Mouse (Mus musculus) forebrain, embryonic 14.5 days (tissue): ENCODE results near the gene Brd2. TPM values are rescaled to one million over a fixed set of nuclear protein-coding genes. Genes with fewer than 3 reads are reported as not detected.
"Not testable (repeated sequence)": the region's sequence is repeated elsewhere in the genome, so short reads cannot be mapped to it uniquely, and the experiment has no call there.

Experiments
- ATAC-seq: fragments of 200-750 bp; cut with Nextera tagmentation; 2 replicates; pipeline ENCODE4 v1.8.0; 2017; ENCODE audit warnings: mild to moderate bottlenecking, moderate library complexity
- DNase-seq: peaks from one replicate; pipeline ENCODE4 v3.0.0-alpha.2; 2015; ENCODE audit warnings: low spot score
- H3K27ac ChIP-seq: fragments of 300-500 bp; sonication (generic); 2 replicates; pipeline ENCODE4 v1.5.1; 2014; ENCODE audit warnings: low read depth, mild to moderate bottlenecking, control low read depth, low read length, moderate library complexity
- H3K27me3 ChIP-seq: fragments of 300-500 bp; sonication (generic); replicated peaks from 2 replicates; pipeline ENCODE4 v1.6.1; 2014; ENCODE audit warnings: low read length, control low read depth, mixed read lengths; ENCODE audit not compliant: control insufficient read depth, insufficient read depth
- H3K36me3 ChIP-seq: fragments of 300-500 bp; sonication (generic); 2 replicates; pipeline ENCODE4 v1.6.1; 2014; ENCODE audit warnings: low read length, control low read depth; ENCODE audit not compliant: control insufficient read depth, insufficient read depth
- H3K4me1 ChIP-seq: fragments of 300-500 bp; sonication (generic); 2 replicates; pipeline ENCODE4 v1.6.1; 2014; ENCODE audit warnings: antibody characterized with exemption, low read length, control low read depth; ENCODE audit not compliant: control insufficient read depth, insufficient read depth
- H3K4me2 ChIP-seq: fragments of 300-500 bp; sonication (generic); 2 replicates; pipeline ENCODE4 v1.6.1; 2014; ENCODE audit warnings: mild to moderate bottlenecking, control low read depth, low read length
- H3K4me3 ChIP-seq: fragments of 300-500 bp; sonication (generic); 2 replicates; pipeline ENCODE4 v1.5.1; 2014; ENCODE audit warnings: low read depth, low read length, control low read depth
- H3K9ac ChIP-seq: fragments of 300-500 bp; sonication (generic); 2 replicates; pipeline ENCODE4 v1.6.1; 2014; ENCODE audit warnings: mild to moderate bottlenecking, low read length, control low read depth, moderate library complexity
- H3K9me3 ChIP-seq: fragments of 300-500 bp; sonication (generic); replicated peaks from 2 replicates; pipeline ENCODE4 v1.6.1; 2016; ENCODE audit warnings: low read length, control low read depth, mixed read lengths; ENCODE audit not compliant: control insufficient read depth
- WGBS: fragments of 180-500 bp; shearing (Covaris S2); extraction: QIAGEN DNeasy Blood & Tissue Kit; methylation state at CpG from one replicate; pipeline ENCODE4 v1.1.7; 2014; 5-methylcytosine and 5-hydroxymethylcytosine counted together
- polyA plus RNA-seq: library from polyadenylated mRNA; unstranded; fragments of >200 nt; fragmentation: Nextera tagmentation; extraction: Ambion mirVana; gene quantifications from 2 replicates; pipeline ENCODE4 v1.2.1, GENCODE M21; 2014

The Brd2 gene
- polyA plus RNA-seq, 1 experiment from 2014 or later: 118 TPM

GRCm38 (mm10) chr17:34144960-34145371 is 22.5 kb upstream of the Brd2 start:
- no peak overlapping the region for H3K4me3 ChIP-seq
- DNase-seq (no peak), ATAC-seq (no peak)
- H3K27ac ChIP-seq: no peak overlapping the region
- no peaks in the 10 kb centered on the region for H3K4me1 ChIP-seq
- 69% methylated on average over 3 of the region's 3 CpGs for WGBS
- H3K4me2 ChIP-seq: no peak overlapping the region
- H3K9ac ChIP-seq: no peak overlapping the region
- H3K36me3 ChIP-seq: no peaks in the 10 kb centered on the region
- peaks cover 16% of the 10 kb centered on the region for H3K27me3 ChIP-seq
- H3K9me3 ChIP-seq: no peaks in the 10 kb centered on the region

- DNase-seq, ATAC-seq, H3K9ac ChIP-seq, H3K4me3 ChIP-seq, H3K9me3 ChIP-seq, H3K4me2 ChIP-seq, H3K36me3 ChIP-seq, H3K27ac ChIP-seq, H3K4me1 ChIP-seq: not testable (repeated sequence)
- 89% methylated on average over 3 of the region's 4 CpGs for WGBS
- H3K27me3 ChIP-seq: peaks cover 23% of the 10 kb centered on the region
Observed at GRCm38 (mm10) chr17:34144221-34144620, 21.8 kb upstream of the Brd2 start.

- peaks cover 31% of the 10 kb centered on the region for H3K27me3 ChIP-seq
- H3K36me3 ChIP-seq: no peaks in the 10 kb centered on the region
- no peak overlapping the region for H3K9ac ChIP-seq
- H3K4me1 ChIP-seq: no peaks in the 10 kb centered on the region
- no peak for ATAC-seq
- H3K27ac ChIP-seq: no peak overlapping the region
- no peak for DNase-seq
- H3K9me3 ChIP-seq: no peaks in the 10 kb centered on the region
- H3K4me3 ChIP-seq: no peak overlapping the region
- H3K4me2 ChIP-seq: no peak overlapping the region
- WGBS: 68% methylated on average over 5 of the region's 5 CpGs
Observed at GRCm38 (mm10) chr17:34143461-34143860, 21.0 kb upstream of the Brd2 start.

GRCm38 (mm10) chr17:34143033-34143432 is 20.6 kb upstream of the Brd2 start, which contains the start of gene H2-DMb2:
Gene H2-DMb2, plus strand, starts transcription at chr17:34143307.
- Histone ChIP-seq H3K9me3 (no peaks in the 10 kb centered on the region), H3K27ac (no peak within 1 kb of the TSS), H3K4me3 (no peak within 1 kb of the TSS), H3K4me2 (no peak within 1 kb of the TSS), H3K27me3 (peaks cover 35% of the 10 kb centered on the region), H3K9ac (no peak within 1 kb of the TSS), H3K36me3 (no peaks in the 10 kb centered on the region), H3K4me1 (no peaks in the 10 kb centered on the region)
- ATAC-seq (no peak), DNase-seq (no peak)
- WGBS: 41% methylated on average over 7 of the region's 7 CpGs

- H3K27me3 ChIP-seq: peaks cover 38% of the 10 kb centered on the region
- ATAC-seq (no peak), DNase-seq (no peak)
- no peaks in the 10 kb centered on the region for H3K4me1 ChIP-seq
- H3K36me3 ChIP-seq: no peaks in the 10 kb centered on the region
- no peak overlapping the region for H3K9ac ChIP-seq
- no peak overlapping the region for H3K4me2 ChIP-seq
- 90% methylated on average over 7 of the region's 7 CpGs for WGBS
- no peak overlapping the region for H3K27ac ChIP-seq
- H3K9me3 ChIP-seq: no peaks in the 10 kb centered on the region
- no peak overlapping the region for H3K4me3 ChIP-seq
Observed at GRCm38 (mm10) chr17:34142456-34143010, 20.1 kb upstream of the Brd2 start.

GRCm38 (mm10) chr17:34141448-34141847 is 19.0 kb upstream of the Brd2 start:
- no peaks in the 10 kb centered on the region for H3K4me1 ChIP-seq

GRCm38 (mm10) chr17:34140240-34140639 is 17.8 kb upstream of the Brd2 start:
- H3K36me3 ChIP-seq: no peaks in the 10 kb centered on the region
- no peak for DNase-seq
- H3K4me2 ChIP-seq: no peak overlapping the region
- peaks cover 41% of the 10 kb centered on the region for H3K27me3 ChIP-seq
- no peaks in the 10 kb centered on the region for H3K9me3 ChIP-seq
- H3K27ac ChIP-seq: no peak overlapping the region
- no peak overlapping the region for H3K4me3 ChIP-seq
- no peaks in the 10 kb centered on the region for H3K4me1 ChIP-seq
- no peak for ATAC-seq
- 14% methylated on average over 5 of the region's 5 CpGs for WGBS
- H3K9ac ChIP-seq: no peak overlapping the region

More at GRCm38 (mm10) chr17:34141448-34141847, 19.0 kb upstream of the Brd2 start:
- Histone ChIP-seq H3K4me2 (no peak overlapping the region), H3K27me3 (peaks cover 41% of the 10 kb centered on the region), H3K36me3 (no peaks in the 10 kb centered on the region), H3K27ac (no peak overlapping the region), H3K9ac (no peak overlapping the region), H3K9me3 (no peaks in the 10 kb centered on the region), H3K4me3 (no peak overlapping the region)
- DNase-seq: no peak
- WGBS: 47% methylated on average over 4 of the region's 4 CpGs
- no peak for ATAC-seq

GRCm38 (mm10) chr17:34139416-34139815 is 17.0 kb upstream of the Brd2 start:
- peaks cover 41% of the 10 kb centered on the region for H3K27me3 ChIP-seq
- DNase-seq: peak; percentile 38
- peak overlapping the region; percentile 14 for H3K4me3 ChIP-seq
- peak overlapping the region; percentile 21; the same call in 1 of the 2 replicates for H3K9ac ChIP-seq
- H3K4me2 ChIP-seq: peak overlapping the region; percentile 46
- H3K9me3 ChIP-seq: no peaks in the 10 kb centered on the region
- H3K4me1 ChIP-seq: no peaks in the 10 kb centered on the region
- H3K27ac ChIP-seq: no peak overlapping the region
- 1% methylated on average over 16 of the region's 16 CpGs for WGBS
- H3K36me3 ChIP-seq: no peaks in the 10 kb centered on the region
- no peak for ATAC-seq

- no peaks in the 10 kb centered on the region for H3K36me3 ChIP-seq
- no peak overlapping the region for H3K4me2 ChIP-seq
- H3K27ac ChIP-seq: no peak overlapping the region
- H3K27me3 ChIP-seq: peaks cover 41% of the 10 kb centered on the region
- H3K4me3 ChIP-seq: no peak overlapping the region
- H3K9ac ChIP-seq: no peak overlapping the region
- H3K4me1 ChIP-seq: no peaks in the 10 kb centered on the region
- DNase-seq: no peak
- ATAC-seq: no peak
- 74% methylated on average over 7 of the region's 7 CpGs for WGBS
- H3K9me3 ChIP-seq: no peaks in the 10 kb centered on the region
Observed at GRCm38 (mm10) chr17:34138655-34139054, 16.2 kb upstream of the Brd2 start.
